Mouse (Mus musculus): ENCODE results near the gene Rab3d. TPM values are rescaled to one million over a fixed set of nuclear protein-coding genes. Genes with fewer than 3 reads are reported as not detected.
"Not testable (repeated sequence)": the region's sequence is repeated elsewhere in the genome, so short reads cannot be mapped to it uniquely, and the experiment has no call there.

Rab3d gene
- polyA plus RNA-seq, 1 experiment from 2014 or later: 22.1 TPM

DNA sequence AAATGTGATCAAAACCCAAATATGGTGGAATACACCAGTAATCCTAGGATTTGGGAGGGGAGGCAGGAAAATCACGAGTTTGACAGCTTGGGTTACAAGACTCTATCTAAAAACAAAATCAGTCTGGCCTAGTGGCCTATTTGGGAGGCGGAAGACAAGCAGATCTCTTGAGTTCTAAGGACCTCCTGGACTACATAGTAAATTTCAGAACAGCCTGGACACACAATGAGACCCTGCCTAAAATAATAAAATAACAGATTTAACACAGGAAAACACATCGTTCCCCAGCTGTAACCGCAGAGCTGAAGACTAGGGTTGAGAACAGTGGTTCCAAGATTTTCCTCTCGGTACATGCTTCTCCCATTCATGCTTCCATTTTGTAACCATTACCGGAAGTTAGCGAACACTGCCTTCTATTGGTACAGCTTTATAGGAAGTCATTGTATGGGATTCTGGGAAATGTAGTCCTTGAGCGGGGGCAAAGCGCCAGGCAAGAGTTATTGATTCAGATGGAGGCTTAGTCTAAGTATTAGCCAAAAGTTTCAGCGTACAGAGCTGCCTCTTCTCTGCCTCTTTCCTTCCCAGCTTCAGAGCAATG, 16.7 kb downstream of the Rab3d start:
- in situ Hi-C loops (cut with MboI; ENCODE audit: low pct_unique_long_range_greater_than_20kb): no loop called here
- ChIA-PET POLR2A (no interaction called here), CTCF (interaction anchor here (1.3 kb wide), 1 partner anchor 40 kb away, joined by 3 read pairs; no protein-coding TSS in a partner anchor)
- DNase-seq (ENCODE audit: low read depth, low spot score): peak; percentile 35
- ATAC-seq: no peak
- H3K27me3 ChIP-seq: peaks cover 3% of the 10 kb centered on the region
- no peak for TF ChIP-seq CTCF (IDR thresholded peaks at IDR 0.05)

- ChIA-PET CTCF (no interaction called here), POLR2A (no interaction called here)
- H3K27me3 ChIP-seq: peaks cover 20% of the 10 kb centered on the region
- DNase-seq (ENCODE audit: low read depth, low spot score): no peak
- ATAC-seq: no peak
- peak; percentile 48 for TF ChIP-seq CTCF (IDR thresholded peaks at IDR 0.05)
- in situ Hi-C loops (cut with MboI; ENCODE audit: low pct_unique_long_range_greater_than_20kb): no loop called here
Observed at GRCm38 (mm10) chr9:21889229-21889628, 28.8 kb downstream of the Rab3d start.

DNA sequence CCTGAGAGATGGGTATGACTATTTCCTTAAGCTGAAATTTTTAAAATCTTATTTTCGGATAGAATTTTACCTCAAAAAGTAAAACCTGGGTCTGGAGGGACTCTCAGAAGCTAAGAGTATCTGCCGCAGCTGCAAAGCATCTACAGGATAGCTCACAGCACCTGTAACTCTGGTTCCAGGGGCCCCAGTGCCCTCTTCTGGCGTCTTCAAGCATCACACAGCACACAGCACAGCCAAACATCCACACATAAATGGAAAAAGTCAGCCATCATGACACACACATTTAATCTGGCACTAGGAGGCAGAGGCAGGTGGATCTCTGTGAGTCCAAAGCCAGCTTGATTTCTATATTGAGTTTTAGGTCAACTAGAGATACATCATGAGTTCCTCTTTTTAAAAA, 41.4 kb downstream of the Rab3d start:
- in situ Hi-C loops (cut with MboI; ENCODE audit: low pct_unique_long_range_greater_than_20kb): loop anchor here (10.0 kb wide), 1 partner anchor 122 kb away; no protein-coding TSS in a partner anchor
- no peak for DNase-seq (ENCODE audit: low read depth, low spot score)
- POLR2A ChIA-PET: no interaction called here
- ATAC-seq: no peak
- H3K27me3 ChIP-seq: no peaks in the 10 kb centered on the region
- no peak for TF ChIP-seq CTCF (IDR thresholded peaks at IDR 0.05)
- CTCF ChIA-PET: no interaction called here

GRCm38 (mm10) chr9:21872204-21872603, 45.8 kb downstream of the Rab3d start:
- DNase-seq (ENCODE audit: low read depth, low spot score) (no peak), ATAC-seq (no peak)
- ChIA-PET CTCF (interaction anchor here (0.6 to 0.9 kb wide), 2 partner anchors 17 to 111 kb away, joined by 3 read pairs; no protein-coding TSS in a partner anchor), POLR2A (interaction anchor here (1.2 kb wide), 1 partner anchor 28 kb away, joined by 3 read pairs; no protein-coding TSS in a partner anchor)
- H3K27me3 ChIP-seq: no peaks in the 10 kb centered on the region
- in situ Hi-C loops (cut with MboI; ENCODE audit: low pct_unique_long_range_greater_than_20kb): loop anchor here (10.0 kb wide), 1 partner anchor 117 kb away; no protein-coding TSS in a partner anchor
- no peak for TF ChIP-seq CTCF (IDR thresholded peaks at IDR 0.05)

- TF ChIP-seq CTCF (IDR thresholded peaks at IDR 0.05): peak; percentile 97
- in situ Hi-C loops (cut with MboI; ENCODE audit: low pct_unique_long_range_greater_than_20kb): loop anchor here (10.0 kb wide), 1 partner anchor 116 kb away; no protein-coding TSS in a partner anchor
- POLR2A ChIA-PET: interaction anchor here (1.2 kb wide), 1 partner anchor 27 kb away, joined by 3 read pairs; no protein-coding TSS in a partner anchor
- ATAC-seq (no peak), DNase-seq (ENCODE audit: low read depth, low spot score) (no peak)
- H3K27me3 ChIP-seq: no peaks in the 10 kb centered on the region
- CTCF ChIA-PET: interaction anchor here (1.1 to 1.3 kb wide), 2 partner anchors 12 to 31 kb away, joined by 3 to 5 read pairs; no protein-coding TSS in a partner anchor
Observed at GRCm38 (mm10) chr9:21870879-21871524, 47.0 kb downstream of the Rab3d start.

DNA sequence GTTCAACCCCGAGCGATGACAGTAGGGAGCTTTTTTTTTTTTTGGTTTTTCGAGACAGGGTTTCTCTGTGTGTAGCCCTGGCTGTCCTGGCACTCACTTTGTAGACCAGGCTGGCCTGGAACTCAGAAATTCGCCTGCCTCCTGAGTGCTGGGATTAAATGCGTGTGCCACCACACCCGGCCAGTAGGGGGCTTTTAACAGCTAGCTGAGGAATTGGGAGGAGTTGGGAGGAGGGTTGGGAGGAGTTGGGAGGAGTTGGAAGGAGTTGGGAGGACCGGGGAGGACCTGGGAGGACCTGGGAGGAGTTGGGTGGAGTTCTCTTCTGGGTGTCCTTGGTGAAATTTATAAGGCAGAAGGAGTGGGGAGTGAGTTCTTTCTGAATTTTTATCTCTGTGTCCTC, 48.7 kb downstream of the Rab3d start:
- peak; percentile 56 for TF ChIP-seq CTCF (IDR thresholded peaks at IDR 0.05)
- in situ Hi-C loops (cut with MboI; ENCODE audit: low pct_unique_long_range_greater_than_20kb); H3K27me3 ChIP-seq; ATAC-seq; POLR2A ChIA-PET; DNase-seq (ENCODE audit: low read depth, low spot score): not testable (repeated sequence)
- CTCF ChIA-PET: interaction anchor here (0.9 to 1.4 kb wide), 3 partner anchors 9 to 30 kb away, joined by 3 to 5 read pairs (median 5); no protein-coding TSS in a partner anchor

- DNase-seq (ENCODE audit: low read depth, low spot score): no peak
- TF ChIP-seq CTCF (IDR thresholded peaks at IDR 0.05): no peak
- no peaks in the 10 kb centered on the region for H3K27me3 ChIP-seq
- ATAC-seq: no peak
- in situ Hi-C loops (cut with MboI; ENCODE audit: low pct_unique_long_range_greater_than_20kb): no loop called here
- ChIA-PET CTCF (interaction anchor here (1.8 kb wide), 1 partner anchor 32 kb away, joined by 6 read pairs; the partner anchor contains the start of gene Angptl8), POLR2A (no interaction called here)
Observed at GRCm38 (mm10) chr9:21867726-21868125, 50.3 kb downstream of the Rab3d start.

DNA sequence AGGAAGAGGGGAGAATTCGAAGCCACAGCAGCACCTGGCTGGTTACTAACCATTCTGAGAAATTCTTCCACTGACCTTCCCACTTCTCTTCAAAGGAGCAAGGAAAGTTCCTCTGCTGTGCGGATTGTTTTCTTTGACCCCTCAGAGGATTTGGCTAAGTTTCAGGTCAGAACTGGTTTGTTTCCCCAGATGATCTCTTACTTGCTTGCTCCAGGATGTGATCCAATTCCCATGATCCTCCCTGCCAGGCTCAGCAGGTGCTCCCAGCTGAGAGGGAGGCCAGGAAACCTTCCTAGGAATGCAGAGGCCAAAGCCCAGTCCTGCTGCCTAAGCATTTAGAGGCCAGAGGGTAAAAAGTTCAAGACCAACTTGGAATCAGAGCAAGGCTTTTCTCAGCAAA, 51.4 kb downstream of the Rab3d start:
- no peak for TF ChIP-seq CTCF (IDR thresholded peaks at IDR 0.05)
- ChIA-PET CTCF (interaction anchor here (1.2 to 1.8 kb wide), 2 partner anchors 13 to 31 kb away, joined by 3 to 6 read pairs; partner anchors contain the start of gene Angptl8), POLR2A (no interaction called here)
- DNase-seq (ENCODE audit: low read depth, low spot score) (peak; percentile 79), ATAC-seq (peak; percentile 25)
- H3K27me3 ChIP-seq: no peaks in the 10 kb centered on the region
- in situ Hi-C loops (cut with MboI; ENCODE audit: low pct_unique_long_range_greater_than_20kb): no loop called here

DNA sequence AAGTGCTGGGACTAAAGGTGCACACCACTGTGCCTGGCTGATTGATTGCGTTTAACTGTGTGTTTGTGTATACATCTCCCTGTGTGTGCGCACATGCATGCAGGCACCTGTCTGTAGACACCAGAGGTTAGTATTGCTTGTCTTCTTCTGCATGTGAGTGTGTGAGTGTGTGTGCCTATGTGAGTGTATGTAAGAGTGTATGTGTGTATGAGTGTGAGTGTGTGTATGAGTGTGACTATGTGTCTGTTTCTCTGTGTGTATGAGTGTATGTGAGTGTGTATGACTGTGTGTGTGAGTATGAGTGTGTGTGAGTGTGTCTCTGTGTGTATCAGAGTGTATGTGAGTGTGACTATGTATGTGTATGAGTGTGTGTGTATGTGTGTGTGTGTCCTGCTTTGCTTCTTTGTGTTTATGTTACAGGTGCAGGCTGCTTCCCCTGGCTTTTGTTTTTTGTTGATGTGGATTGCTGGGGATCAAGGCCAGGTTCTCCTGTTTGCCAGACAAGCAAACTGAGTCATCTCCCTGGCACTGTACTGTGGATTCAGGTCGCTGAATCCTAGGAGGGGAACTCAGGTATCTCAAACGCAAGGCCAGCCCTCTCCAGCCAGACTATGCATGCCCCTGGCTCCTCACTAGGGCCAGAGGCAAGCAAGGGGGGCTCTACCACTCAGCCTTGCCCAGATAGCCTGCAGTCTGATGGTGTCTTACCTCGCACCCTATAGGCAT, 52.2 kb downstream of the Rab3d start:
- POLR2A ChIA-PET: no interaction called here
- ATAC-seq (peak; percentile 15), DNase-seq (ENCODE audit: low read depth, low spot score) (no peak)
- CTCF ChIA-PET: interaction anchor here (1.2 kb wide), 1 partner anchor 12 kb away, joined by 3 read pairs; no protein-coding TSS in a partner anchor
- in situ Hi-C loops (cut with MboI; ENCODE audit: low pct_unique_long_range_greater_than_20kb): no loop called here
- no peak for TF ChIP-seq CTCF (IDR thresholded peaks at IDR 0.05)
- H3K27me3 ChIP-seq: no peaks in the 10 kb centered on the region

DNA sequence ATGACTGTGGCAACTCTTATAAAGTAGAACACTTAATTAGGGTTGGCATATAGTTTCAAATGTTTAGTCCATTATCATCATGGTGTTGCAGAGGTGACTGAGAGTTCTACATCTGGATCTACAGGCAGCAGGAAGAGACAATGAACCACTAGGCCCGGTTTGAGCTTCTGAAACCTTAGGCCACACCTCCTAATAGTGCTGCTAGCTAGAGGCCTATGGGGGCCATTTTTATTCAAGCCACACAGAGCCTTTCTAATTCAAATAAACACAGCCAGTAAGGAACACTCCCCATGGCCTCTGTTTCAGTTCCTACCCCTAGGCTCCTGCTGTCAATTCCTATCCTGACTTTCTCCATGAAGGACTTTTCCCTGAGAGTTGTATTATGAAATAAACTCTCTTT, 55.8 kb downstream of the Rab3d start:
- in situ Hi-C loops (cut with MboI; ENCODE audit: low pct_unique_long_range_greater_than_20kb): no loop called here
- TF ChIP-seq CTCF (IDR thresholded peaks at IDR 0.05): no peak
- no peaks in the 10 kb centered on the region for H3K27me3 ChIP-seq
- ATAC-seq: no peak
- ChIA-PET POLR2A (no interaction called here), CTCF (interaction anchor here (0.9 to 1.1 kb wide), 2 partner anchors 14 to 39 kb away, joined by 3 read pairs; no protein-coding TSS in a partner anchor)
- DNase-seq (ENCODE audit: low read depth, low spot score): no peak

DNA sequence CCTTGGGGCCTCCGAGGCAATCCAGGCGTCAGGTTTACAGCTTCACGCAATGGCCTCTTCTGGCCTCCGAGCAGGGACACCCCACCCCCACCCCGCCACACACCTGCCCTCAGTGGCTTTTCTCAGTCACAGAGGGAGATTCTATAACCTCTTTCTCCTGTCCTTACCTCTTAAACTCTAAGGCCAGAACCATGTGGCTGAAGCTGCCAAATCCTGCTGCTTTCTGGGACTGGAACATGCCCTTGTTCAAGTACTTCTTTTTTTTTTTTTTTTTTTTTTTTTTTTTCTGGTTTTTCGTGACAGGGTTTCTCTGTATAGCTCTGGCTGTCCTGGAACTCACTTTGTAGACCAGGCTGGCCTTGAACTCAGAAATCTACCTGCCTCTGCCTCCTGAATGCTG, 57.6 kb downstream of the Rab3d start:
- POLR2A ChIA-PET: interaction anchor here (0.7 kb wide), 1 partner anchor 165 kb away, joined by 8 read pairs; no protein-coding TSS in a partner anchor
- DNase-seq (ENCODE audit: low read depth, low spot score); in situ Hi-C loops (cut with MboI; ENCODE audit: low pct_unique_long_range_greater_than_20kb); ATAC-seq; H3K27me3 ChIP-seq: not testable (repeated sequence)
- CTCF ChIA-PET: interaction anchor here (0.9 to 1.0 kb wide), 2 partner anchors 9 to 56 kb away, joined by 3 read pairs; no protein-coding TSS in a partner anchor
